Mouse (Mus musculus) liver, embryonic 14.5 days (tissue): ENCODE results near the gene Anks1.

Experiments
- CTCF ChIP-seq: IDR thresholded peaks from 2 replicates; pipeline ENCODE4 v1.5.1; 2016; ENCODE audit warnings: antibody characterized with exemption, low read depth, control low read depth
- EP300 ChIP-seq: IDR thresholded peaks from 2 replicates; pipeline ENCODE4 v1.6.1; 2016; ENCODE audit warnings: antibody characterized with exemption, low read depth

- TF ChIP-seq CTCF (no peak), EP300 (no peak)
These were observed 35.5 kb upstream of the Anks1 start for GRCm38 (mm10) chr17:27873583-27873982.
